ENCODE assay signal across 16 mouse cellular contexts in the genomic region with DNA sequence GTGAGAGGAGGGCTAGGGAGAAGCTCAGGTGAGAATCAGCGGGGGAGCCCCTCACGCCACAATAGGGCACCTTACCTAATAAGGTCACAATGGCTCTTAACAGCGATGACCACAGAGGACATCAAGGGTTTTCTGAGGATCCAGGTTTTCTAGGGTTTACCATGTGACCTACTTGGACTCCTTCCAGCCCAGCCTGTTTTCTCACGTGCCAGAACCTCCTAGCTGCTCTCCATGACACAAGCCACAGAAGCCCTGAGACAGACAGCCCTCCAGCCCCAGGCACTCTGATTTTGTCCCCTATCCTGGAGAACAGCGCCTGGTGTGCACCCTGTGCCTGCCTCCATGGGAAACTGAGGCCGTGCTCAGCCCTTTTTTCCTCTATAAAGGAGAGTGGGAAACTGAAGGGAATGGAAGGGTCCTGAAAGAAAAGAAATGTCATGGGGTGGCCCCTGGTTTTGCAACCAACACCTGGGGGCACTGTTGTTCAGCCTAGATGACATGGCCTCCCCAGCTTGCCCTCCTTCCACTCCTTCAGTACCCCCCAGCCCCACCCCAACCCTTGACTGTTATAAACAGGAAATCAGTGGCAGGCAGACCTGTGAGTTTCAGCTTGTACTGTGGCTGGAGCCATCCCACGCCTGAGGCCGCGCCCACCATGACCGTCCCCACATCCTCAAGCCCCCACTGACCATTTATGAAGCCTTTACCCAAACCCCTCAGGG. TPM values are rescaled to one million over a fixed set of nuclear protein-coding genes. Genes with fewer than 3 reads are reported as not detected.
DNase-seq lines count a peak whose midpoint lies in the region; ATAC-seq and TF ChIP-seq lines count a peak whose summit lies in the region.
"Had no signal": no experiment of that assay in that cellular context is flagged by ENCODE, and none has a peak within 500 bp of the region (broad histone marks: within the 10 kb centered on the region; RNA-seq: fewer than 3 reads in every experiment).

No protein-coding gene starts in this region.

- dilution Hi-C loops in CH12.LX (cut with MboI; ENCODE audit: extremely low pct_ligation_motif_present, extremely low pct_unique_long_range_greater_than_20kb, low sequenced_read_pairs): no loop called here

- H3K27ac ChIP-seq in kidney, embryonic 16.5 days (ENCODE audit: low read length): no peak overlapping the region
- peak overlapping the region; percentile 98 for H3K27ac ChIP-seq in CH12.LX (ENCODE audit: insufficient read depth, low read depth)
- H3K27ac ChIP-seq in midbrain, embryonic 13.5 days: no peak overlapping the region
- H3K27ac ChIP-seq in midbrain, postnatal 0 days (ENCODE audit: low read depth, low read length): no peak overlapping the region
- H3K27ac ChIP-seq: embryonic facial prominence, embryonic 10.5 days; forebrain, embryonic 12.5 days had no signal

- H3K9ac ChIP-seq in kidney, embryonic 16.5 days (replicated peaks; ENCODE audit: low read length): no peak overlapping the region
- peak overlapping the region; percentile 55 for H3K9ac ChIP-seq in CH12.LX (ENCODE audit: insufficient read depth, low read depth)
- H3K9ac ChIP-seq in midbrain, embryonic 13.5 days (replicated peaks): no peak overlapping the region
- no peak overlapping the region for H3K9ac ChIP-seq in midbrain, postnatal 0 days (replicated peaks; ENCODE audit: low read length, poor library complexity, severe bottlenecking)
- H3K9ac ChIP-seq: forebrain, embryonic 12.5 days had no signal

- H3K9me3 ChIP-seq in kidney, embryonic 16.5 days (ENCODE audit: low read length): peaks cover 5% of the 10 kb centered on the region; the same call in 1 of the 2 replicates
- peaks cover 3% of the 10 kb centered on the region for H3K9me3 ChIP-seq in CH12.LX (replicated peaks; ENCODE audit: low read length)
- H3K9me3 ChIP-seq in midbrain, embryonic 13.5 days: 0 out of 2 replicates have a peak, but pooled peaks cover 3% of the 10 kb centered on the region
- H3K9me3 ChIP-seq in midbrain, postnatal 0 days (ENCODE audit: low read length): 0 out of 2 replicates have a peak, but pooled peaks cover 3% of the 10 kb centered on the region
- H3K9me3 ChIP-seq: forebrain, embryonic 12.5 days had no signal

- no peak for ATAC-seq in kidney, embryonic 16.5 days (ENCODE audit: low FRiP score, low TSS enrichment)
- ATAC-seq in granulocyte monocyte progenitor cell, adult 5-6 weeks (replicated peaks; ENCODE audit: poor library complexity, severe bottlenecking): peak; percentile 62
- ATAC-seq in midbrain, embryonic 13.5 days: no peak
- ATAC-seq in midbrain, postnatal 0 days (ENCODE audit: low FRiP score): no peak

- H3K4me2 ChIP-seq in kidney, embryonic 16.5 days (replicated peaks; ENCODE audit: low read depth, low read length): no peak overlapping the region
- H3K4me2 ChIP-seq in CH12.LX (ENCODE audit: insufficient read depth, low read depth, poor library complexity, severe bottlenecking): peak overlapping the region; percentile 76
- no peak overlapping the region for H3K4me2 ChIP-seq in midbrain, embryonic 13.5 days (replicated peaks)
- no peak overlapping the region for H3K4me2 ChIP-seq in midbrain, postnatal 0 days (ENCODE audit: low read depth, low read length, poor library complexity, severe bottlenecking)
- H3K4me2 ChIP-seq: forebrain, embryonic 12.5 days; midbrain, embryonic 11.5 days had no signal

- no peak overlapping the region for H3K4me3 ChIP-seq in kidney, embryonic 16.5 days (ENCODE audit: low read length)
- peak overlapping the region in 1 of 3 experiments; percentile 17 for H3K4me3 ChIP-seq in CH12.LX (replicated peaks in 1 of 3; ENCODE audit: low read depth in 2 of 3, low read length in 2 of 3, poor library complexity in 1 of 3)
- H3K4me3 ChIP-seq in midbrain, embryonic 13.5 days (replicated peaks): no peak overlapping the region
- no peak overlapping the region for H3K4me3 ChIP-seq in midbrain, postnatal 0 days (ENCODE audit: low read depth, low read length)
- H3K4me3 ChIP-seq: embryonic facial prominence, embryonic 10.5 days; forebrain, embryonic 12.5 days had no signal

- H3K4me1 ChIP-seq in kidney, embryonic 16.5 days (ENCODE audit: insufficient read depth, low read length): no peaks in the 10 kb centered on the region
- peaks cover 55 to 98% of the 10 kb centered on the region in 2 experiments for H3K4me1 ChIP-seq in CH12.LX (ENCODE audit: control insufficient read depth in 1 of 2, insufficient read depth in 2 of 2)
- H3K4me1 ChIP-seq in midbrain, embryonic 13.5 days (replicated peaks): no peaks in the 10 kb centered on the region
- H3K4me1 ChIP-seq in midbrain, postnatal 0 days (ENCODE audit: insufficient read depth, low read length): no peaks in the 10 kb centered on the region

- TF ChIP-seq CTCF in CH12.LX (conservative IDR thresholded peaks at IDR 0.05 in 1 of 2, IDR thresholded peaks at IDR 0.05 in 1 of 2; ENCODE audit: low read depth in 2 of 2, low read length in 2 of 2): peak; percentile 20 to 79; a peak in 2 of 4 replicates
- no peak for TF ChIP-seq CTCF in midbrain, postnatal 0 days (IDR thresholded peaks at IDR 0.05)

- TF ChIP-seq POLR2A in CH12.LX (IDR thresholded peaks at IDR 0.05; ENCODE audit: low read depth, low read length): no peak; the same call in 1 of the 2 replicates

- in situ Hi-C loops in CH12.LX (cut with MboI; ENCODE audit: low pct_ligation_motif_present, low pct_unique_long_range_greater_than_20kb, low sequenced_read_pairs): loop anchor here (10.0 kb wide), 3 partner anchors 232 to 348 kb away; no protein-coding TSS in a partner anchor

- peak; percentile 84 for TF ChIP-seq RAD21 in CH12.LX (IDR thresholded peaks at IDR 0.05; ENCODE audit: low read depth, low read length)

- no peaks in the 10 kb centered on the region for H3K36me3 ChIP-seq in kidney, embryonic 16.5 days (ENCODE audit: insufficient read depth, low read length)
- H3K36me3 ChIP-seq in CH12.LX (replicated peaks in 1 of 2; ENCODE audit: control insufficient read depth in 1 of 2, insufficient read depth in 1 of 2, low read length in 1 of 2): peaks cover 11 to 55% of the 10 kb centered on the region in 2 experiments
- H3K36me3 ChIP-seq in midbrain, embryonic 13.5 days: no peaks in the 10 kb centered on the region
- no peaks in the 10 kb centered on the region for H3K36me3 ChIP-seq in midbrain, postnatal 0 days (ENCODE audit: insufficient read depth, low read length)
- H3K36me3 ChIP-seq: embryonic facial prominence, embryonic 10.5 days; forebrain, embryonic 12.5 days had no signal

- DNase-seq in kidney, postnatal 14 days: peak; percentile 5
- DNase-seq in CH12.LX (ENCODE audit: extremely low read depth): peak; percentile 83
- peak; percentile 31 for DNase-seq in spleen, adult 12 weeks (ENCODE audit: low spot score)
- no peak for DNase-seq in midbrain, postnatal 0 days (ENCODE audit: low spot score)
- no peak for DNase-seq in urinary bladder, adult 2 months (ENCODE audit: low spot score)
- DNase-seq: adrenal gland, postnatal 25 days; cerebellum, adult 2 months; gastrocnemius, postnatal 25 days; kidney, adult 11 months; thymus, postnatal 25 days had no signal

- TF ChIP-seq EP300 in CH12.LX (IDR thresholded peaks at IDR 0.05; ENCODE audit: low read length): peak; percentile 64

- H3K27me3 ChIP-seq in kidney, embryonic 16.5 days (ENCODE audit: insufficient read depth, low read length): no peaks in the 10 kb centered on the region
- no peaks in the 10 kb centered on the region for H3K27me3 ChIP-seq in CH12.LX (replicated peaks)
- H3K27me3 ChIP-seq in midbrain, embryonic 13.5 days: peaks cover 40% of the 10 kb centered on the region
- H3K27me3 ChIP-seq in midbrain, postnatal 0 days (ENCODE audit: insufficient read depth, low read length): peaks cover 6% of the 10 kb centered on the region; the same call in 1 of the 2 replicates

- 60% methylated on average over 10 of the region's 10 CpGs for WGBS in kidney, embryonic 16.5 days
- WGBS in midbrain, embryonic 13.5 days: 67% methylated on average over 10 of the region's 10 CpGs
- WGBS in midbrain, postnatal 0 days: 75% methylated on average over 10 of the region's 10 CpGs

- H3K79me2 ChIP-seq in CH12.LX (replicated peaks; ENCODE audit: control insufficient read depth, extremely low read depth, insufficient read depth, poor library complexity, severe bottlenecking): no peaks in the 10 kb centered on the region

TF ChIP-seq in CH12.LX, 34 proteins besides CTCF, POLR2A, EP300 and RAD21 (continues in another document):
- 0 out of 2 replicates have a peak, but pooled peaks have one; percentile 17 for TF ChIP-seq UBTF (IDR thresholded peaks at IDR 0.05; ENCODE audit: low read depth, low read length)
- TF ChIP-seq HCFC1 (IDR thresholded peaks at IDR 0.05; ENCODE audit: low read depth, low read length): peak; percentile 35; the same call in 1 of the 2 replicates
- peak; percentile 64; the same call in 1 of the 2 replicates for TF ChIP-seq MEF2A (IDR thresholded peaks at IDR 0.05; ENCODE audit: borderline replicate concordance, low read depth, low read length)
- TF ChIP-seq IRF4 (IDR thresholded peaks at IDR 0.05; ENCODE audit: low read depth, low read length): peak; percentile 67
- TF ChIP-seq RCOR1 (conservative IDR thresholded peaks at IDR 0.05; ENCODE audit: low read depth, low read length): peak; percentile 84
- peak; percentile 45; the same call in 1 of the 2 replicates for TF ChIP-seq ZC3H11A (IDR thresholded peaks at IDR 0.05; ENCODE audit: low read depth, low read length)
- TF ChIP-seq USF2 (conservative IDR thresholded peaks at IDR 0.05; ENCODE audit: low read depth, low read length): peak; percentile 33; the same call in 1 of the 2 replicates
- peak; percentile 81 for TF ChIP-seq SIN3A (IDR thresholded peaks at IDR 0.05; ENCODE audit: low read length)
- TF ChIP-seq KAT2A (IDR thresholded peaks at IDR 0.05; ENCODE audit: insufficient replicate concordance, low read length): no peak
- no peak for TF ChIP-seq ZKSCAN1 (IDR thresholded peaks at IDR 0.05; ENCODE audit: borderline replicate concordance, low read depth, low read length)
- peak; percentile 25 for TF ChIP-seq ETS1 (conservative IDR thresholded peaks at IDR 0.05; ENCODE audit: low read depth, low read length)
- no peak for TF ChIP-seq PAX5 (IDR thresholded peaks at IDR 0.05; ENCODE audit: low read length)
- peak; percentile 93; the same call in 1 of the 2 replicates for TF ChIP-seq CHD1 (IDR thresholded peaks at IDR 0.05; ENCODE audit: low read depth, low read length)

RNA-seq across cellular contexts. Expression of a gene that starts 37.9 kb away (rescaled TPM):
- not detected in 2 replicates for polyA plus RNA-seq in kidney, embryonic 16.5 days (2015; fragmentation: Nextera tagmentation; extraction: Ambion mirVana)
- total RNA-seq in CH12.LX (2012; rRNA removed) (19.3 and 21.8 TPM in 2 replicates), CH12.LX (2014; rRNA removed) (12.7 and 13.5 TPM in 2 replicates)
- 47.4 and 57.4 TPM in 2 replicates for polyA plus RNA-seq in CH12.LX (2012; ENCODE audit: insufficient read length, low read depth)
- not detected in 2 replicates for total RNA-seq in granulocyte monocyte progenitor cell, adult 5-6 weeks (2014; fragmentation: Nextera tagmentation)
- not detected in 2 replicates for total RNA-seq in granulocyte monocyte progenitor cell, adult 5-6 weeks (2017)
- 9.7 and 10.4 TPM in 2 replicates for polyA plus RNA-seq in midbrain, embryonic 13.5 days (2015; fragmentation: Nextera tagmentation; extraction: Ambion mirVana)
- 46.0 and 61.3 TPM in 2 replicates for total RNA-seq in midbrain, postnatal 0 days (2014; rRNA removed)
- 3.0 and 3.4 TPM in 2 replicates for polyA plus RNA-seq in midbrain, postnatal 0 days (2015; fragmentation: Nextera tagmentation; extraction: Ambion mirVana)
- 0.01 and 0.06 TPM in 2 replicates for polyA plus RNA-seq in urinary bladder, adult 2 months (2012; rRNA removed)

Comparison
In these comparisons a context has a peak if more than half of its experiments do, and no peak if none do; other contexts are left out.
1. DNase-seq: peak in kidney, postnatal 14 days (single experiment), CH12.LX (single experiment) and spleen, adult 12 weeks (single experiment); none in midbrain, postnatal 0 days (single experiment) and urinary bladder, adult 2 months (single experiment).